Mouse (Mus musculus) neural tube, embryonic 11.5 days (tissue): ENCODE results near the gene Mon1b. TPM values are rescaled to one million over a fixed set of nuclear protein-coding genes. Genes with fewer than 3 reads are reported as not detected.
A peak's percentile ranks its signal among the peaks of the same experiment; 100 is the strongest.

Experiments
- ATAC-seq: fragments of 200-750 bp; cut with Nextera tagmentation; 2 replicates; pipeline ENCODE4 v1.8.0; 2017; ENCODE audit warnings: moderate number of reproducible peaks, mild to moderate bottlenecking, moderate TSS enrichment, moderate library complexity; ENCODE audit not compliant: insufficient read depth, low FRiP score, low TSS enrichment
- DNase-seq: peaks from one replicate; pipeline ENCODE4 v3.0.0-alpha.2; 2015; ENCODE audit warnings: low spot score
- H3K27ac ChIP-seq: fragments of 300-500 bp; sonication (generic); 2 replicates; pipeline ENCODE4 v1.5.1; 2014; ENCODE audit warnings: low read depth, mild to moderate bottlenecking, low read length
- H3K27me3 ChIP-seq: fragments of 300-500 bp; sonication (generic); 2 replicates; pipeline ENCODE4 v1.6.1; 2014; ENCODE audit warnings: mild to moderate bottlenecking, low read length, mixed read lengths; ENCODE audit not compliant: control insufficient read depth, insufficient read depth
- H3K36me3 ChIP-seq: fragments of 300-500 bp; sonication (generic); 2 replicates; pipeline ENCODE4 v1.6.1; 2014; ENCODE audit warnings: mild to moderate bottlenecking, low read length, moderate library complexity, mixed read lengths; ENCODE audit not compliant: control insufficient read depth, insufficient read depth
- H3K4me1 ChIP-seq: fragments of 300-500 bp; sonication (generic); 2 replicates; pipeline ENCODE4 v1.6.1; 2014; ENCODE audit warnings: low read length, mixed read lengths; ENCODE audit not compliant: control insufficient read depth, insufficient read depth
- H3K4me2 ChIP-seq: fragments of 300-500 bp; sonication (generic); 2 replicates; pipeline ENCODE4 v1.6.1; 2014; ENCODE audit warnings: low read depth, mild to moderate bottlenecking, moderate library complexity
- H3K4me3 ChIP-seq: fragments of 300-500 bp; sonication (generic); 2 replicates; pipeline ENCODE4 v1.5.1; 2014; ENCODE audit warnings: low read depth, low read length
- H3K9ac ChIP-seq: fragments of 300-500 bp; sonication (generic); 2 replicates; pipeline ENCODE4 v1.6.1; 2014; ENCODE audit warnings: mild to moderate bottlenecking, low read length
- H3K9me3 ChIP-seq: fragments of 300-500 bp; sonication (generic); 2 replicates; pipeline ENCODE4 v1.6.1; 2016; ENCODE audit warnings: low read length; ENCODE audit not compliant: control insufficient read depth
- WGBS: fragments of 180-500 bp; shearing (Covaris S2); extraction: QIAGEN DNeasy Blood & Tissue Kit; methylation state at CpG from one replicate; pipeline ENCODE4 v1.1.7; 2014; 5-methylcytosine and 5-hydroxymethylcytosine counted together
- polyA plus RNA-seq: library from polyadenylated mRNA; unstranded; fragments of >200 nt; fragmentation: Nextera tagmentation; extraction: Ambion mirVana; gene quantifications from 2 replicates; pipeline ENCODE4 v1.2.1, GENCODE M21; 2014

Mon1b gene
- polyA plus RNA-seq, 1 experiment from 2014 or later, result 13.3 TPM

DNA sequence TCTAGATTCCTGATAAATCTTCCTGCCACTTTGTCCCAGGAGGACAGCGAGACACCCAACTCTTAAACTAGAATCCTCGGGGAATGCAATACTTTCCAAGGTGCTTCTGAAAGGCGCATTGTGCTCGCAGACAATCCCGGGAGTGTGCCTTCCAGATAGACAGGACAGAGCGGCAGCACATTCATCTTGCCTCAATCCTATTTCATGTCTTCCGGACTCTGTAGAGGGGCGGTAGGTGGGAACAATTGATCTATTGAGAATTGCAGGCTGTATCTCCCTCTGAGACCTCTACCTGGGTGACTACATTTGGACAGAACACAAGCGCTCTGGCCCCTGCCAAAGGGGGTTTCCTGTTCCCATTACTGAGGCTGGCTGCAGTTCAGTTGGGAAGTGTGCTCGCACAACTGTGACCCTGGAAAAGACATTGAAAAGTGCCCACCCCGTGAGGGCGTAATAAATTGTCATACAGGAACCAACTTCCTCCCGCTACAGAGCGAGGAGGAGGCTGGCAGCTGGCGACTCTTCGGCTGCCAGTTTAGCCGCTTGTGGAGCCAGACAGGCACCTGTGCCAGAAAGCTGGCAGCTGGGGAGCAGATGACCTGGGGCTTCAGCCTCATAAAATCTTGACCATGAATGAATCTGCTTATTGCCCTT, 52.6 kb downstream of the Mon1b start:
- Histone ChIP-seq H3K36me3 (no peaks in the 10 kb centered on the region), H3K9ac (no peak overlapping the region), H3K27ac (no peak overlapping the region), H3K9me3 (no peaks in the 10 kb centered on the region), H3K4me3 (no peak overlapping the region), H3K4me2 (no peak overlapping the region), H3K27me3 (no peaks in the 10 kb centered on the region), H3K4me1 (no peaks in the 10 kb centered on the region)
- WGBS, result 76% methylated on average over 17 of the region's 17 CpGs
- ATAC-seq (no peak), DNase-seq (no peak)

DNA sequence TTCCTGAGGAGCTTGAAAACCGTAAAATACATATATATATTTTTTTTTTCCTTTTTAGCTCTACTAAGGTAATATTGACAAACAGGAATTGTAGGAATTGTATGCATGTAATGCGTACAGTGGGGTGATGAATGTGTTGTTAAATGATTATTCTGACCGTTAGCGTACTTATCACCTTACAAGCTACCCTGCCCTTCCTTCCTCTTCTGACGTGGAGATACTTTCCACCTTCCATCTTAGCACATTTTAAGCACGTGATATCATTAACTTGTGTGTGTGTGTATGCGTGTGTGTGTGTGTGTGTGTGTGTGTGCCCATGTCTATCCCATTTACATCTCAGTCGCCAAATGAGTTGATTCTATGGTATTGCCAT, 53.1 kb downstream of the Mon1b start:
- Histone ChIP-seq H3K4me3 (no peak overlapping the region), H3K27ac (no peak overlapping the region), H3K4me2 (no peak overlapping the region), H3K36me3 (no peaks in the 10 kb centered on the region), H3K27me3 (no peaks in the 10 kb centered on the region), H3K9me3 (no peaks in the 10 kb centered on the region), H3K9ac (no peak overlapping the region), H3K4me1 (no peaks in the 10 kb centered on the region)
- ATAC-seq (no peak), DNase-seq (no peak)
- WGBS, result 90% methylated on average over 8 of the region's 8 CpGs

DNA sequence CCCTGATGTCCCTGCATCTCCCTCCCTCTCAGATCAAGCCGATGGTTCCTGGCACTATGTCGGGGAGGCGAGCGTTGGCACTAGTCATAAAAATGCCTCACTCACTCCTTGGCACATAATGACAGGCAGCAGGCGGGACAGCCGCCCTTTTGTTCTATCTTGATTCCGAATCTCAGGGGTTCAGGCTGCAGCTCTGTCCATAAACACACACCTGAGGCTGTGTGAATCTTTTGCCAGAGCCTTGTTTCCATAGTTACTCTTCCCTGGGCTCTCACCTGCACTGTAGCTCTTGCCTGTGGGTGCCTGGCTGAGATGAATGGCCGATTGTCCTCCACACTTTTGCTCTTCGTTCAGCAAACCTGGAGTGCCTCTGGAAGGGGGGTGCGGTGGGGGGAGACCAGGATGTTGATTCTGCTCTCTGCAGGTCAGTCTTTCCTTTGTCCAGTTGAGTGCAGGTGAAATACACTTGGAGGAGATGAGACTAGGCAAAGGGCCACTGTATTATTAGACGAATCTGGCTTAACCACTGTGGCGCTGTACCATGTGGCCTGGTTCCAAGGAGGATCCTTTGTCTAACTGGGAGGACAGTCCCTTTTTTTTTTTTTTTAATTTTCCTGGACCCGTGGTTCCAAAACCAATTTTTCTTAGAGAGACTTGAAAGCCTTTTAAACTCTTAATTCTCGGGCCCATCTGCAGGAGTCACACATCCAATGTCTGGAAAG, 56.4 kb downstream of the Mon1b start:
- Histone ChIP-seq H3K27ac (no peak overlapping the region), H3K4me2 (no peak overlapping the region), H3K9ac (no peak overlapping the region), H3K27me3 (no peaks in the 10 kb centered on the region), H3K9me3 (no peaks in the 10 kb centered on the region), H3K4me1 (no peaks in the 10 kb centered on the region), H3K36me3 (no peaks in the 10 kb centered on the region), H3K4me3 (no peak overlapping the region)
- WGBS, result 58% methylated on average over 14 of the region's 14 CpGs
- ATAC-seq (peak; percentile 55; the same call in 1 of the 2 replicates), DNase-seq (no peak)

Other genes starting within 250 kb of the Mon1b start
- gene Syce1l, start 7.6 kb downstream of the Mon1b start, polyA plus RNA-seq, result not detected in 2 replicates
- gene Adamts18, start 213.2 kb downstream of the Mon1b start, polyA plus RNA-seq, result 0.86 and 1.0 TPM in 2 replicates